Mouse (Mus musculus) myocyte (in vitro differentiated cells): ENCODE measurements around the gene Ctf2.

Experiments used
- CEBPB ChIP-seq: IDR thresholded peaks from 2 replicates; pipeline ENCODE4 v1.6.1; 2011; ENCODE audit warnings: mild to moderate bottlenecking, moderate library complexity; ENCODE audit not compliant: poor library complexity, insufficient read depth, severe bottlenecking
- E2F4 ChIP-seq: IDR thresholded peaks from one replicate; pipeline ENCODE4 v1.6.1; 2011; ENCODE audit warnings: mild to moderate bottlenecking, control low read depth, moderate library complexity; ENCODE audit not compliant: insufficient read depth
- MAX ChIP-seq: IDR thresholded peaks from one replicate; pipeline ENCODE4 v1.6.1; 2011; ENCODE audit warnings: low read depth, mild to moderate bottlenecking, control low read depth
- MYOD1 ChIP-seq, 3 experiments: IDR thresholded peaks; one replicate each; pipeline ENCODE4 v1.6.1; 2011; ENCODE audit warnings: control low read depth in 2 of 3, low read depth in 2 of 3, mild to moderate bottlenecking in 2 of 3, moderate library complexity in 1 of 3; ENCODE audit not compliant: insufficient read length in 2 of 3, control insufficient read depth in 1 of 3
- MYOG ChIP-seq, 3 experiments: IDR thresholded peaks; one replicate each; pipeline ENCODE4 v1.6.1; 2011; ENCODE audit warnings: control low read depth in 2 of 3, low read depth in 2 of 3, mild to moderate bottlenecking in 2 of 3; ENCODE audit not compliant: insufficient read length in 2 of 3, control insufficient read depth in 1 of 3, insufficient read depth in 1 of 3
- POLR2A ChIP-seq: IDR thresholded peaks from one replicate; pipeline ENCODE4 v1.6.1; 2011; ENCODE audit warnings: low read depth, mild to moderate bottlenecking, control low read depth, moderate library complexity; ENCODE audit not compliant: insufficient read length
- POLR2AphosphoS2 ChIP-seq: IDR thresholded peaks from one replicate; pipeline ENCODE4 v1.6.1; 2011; ENCODE audit warnings: low read depth, control low read depth; ENCODE audit not compliant: insufficient read length
- TCF12 ChIP-seq: IDR thresholded peaks from one replicate; pipeline ENCODE4 v1.6.1; 2011; ENCODE audit warnings: mild to moderate bottlenecking, control low read depth; ENCODE audit not compliant: poor library complexity, insufficient read depth, severe bottlenecking

- TF ChIP-seq TCF12 = no peak
- no peak for TF ChIP-seq MAX
- no peak for TF ChIP-seq MYOD1 (IDR thresholded peaks at IDR 0.05; ENCODE audit: control insufficient read depth in 1 of 3, insufficient read length in 2 of 3, low read depth in 2 of 3)
- TF ChIP-seq POLR2A = no peak
- no peak for TF ChIP-seq E2F4
- TF ChIP-seq POLR2AphosphoS2 = no peak
- TF ChIP-seq MYOG (IDR thresholded peaks at IDR 0.05; ENCODE audit: control insufficient read depth in 1 of 3, insufficient read depth in 1 of 3, insufficient read length in 2 of 3, low read depth in 2 of 3) = no peak
- no peak for TF ChIP-seq CEBPB
Observed at GRCm38 (mm10) chr7:127750131-127751127, 18.5 kb upstream of the Ctf2 start.
